Comparison of ENCODE assay signal across 27 mouse cellular contexts in genomic region chr6:33913072-33913471, GRCm38 (mm10).
DNase-seq lines count a peak whose midpoint lies in the region; ATAC-seq and TF ChIP-seq lines count a peak whose summit lies in the region.
"Had no signal": no experiment of that assay in that cellular context is flagged by ENCODE, and none has a peak within 500 bp of the region (broad histone marks: within the 10 kb centered on the region; RNA-seq: fewer than 3 reads in every experiment).

No protein-coding gene starts in this region.

- DNase-seq in heart, embryonic 10.5 days (ENCODE audit: low spot score) = no peak
- DNase-seq in heart, adult 9 months (ENCODE audit: low spot score in 2 of 2) = no peak
- DNase-seq in heart, postnatal 0 days (ENCODE audit: low spot score) = peak; percentile 41
- DNase-seq in heart, postnatal 10 days = no peak
- peak; percentile 37 for DNase-seq in forebrain, postnatal 0 days
- DNase-seq: adrenal gland, postnatal 36 days; cerebellum, adult 11 months; cerebellum, postnatal 10 days; gastrocnemius, postnatal 14 days; heart, adult 11 months; kidney, adult 9 months; kidney, postnatal 14 days; layer of hippocampus, postnatal 36 days; liver, postnatal 0 days; thymus, postnatal 25 days had no signal

- no peak overlapping the region for H3K4me3 ChIP-seq in heart, embryonic 10.5 days
- no peak overlapping the region for H3K4me3 ChIP-seq in heart, postnatal 0 days (ENCODE audit: low read depth, low read length)
- H3K4me3 ChIP-seq in midbrain, embryonic 13.5 days (replicated peaks) = no peak overlapping the region
- no peak overlapping the region for H3K4me3 ChIP-seq in midbrain, embryonic 16.5 days (ENCODE audit: low read depth, low read length)
- no peak overlapping the region for H3K4me3 ChIP-seq in forebrain, postnatal 0 days (ENCODE audit: low read depth, low read length)
- H3K4me3 ChIP-seq: embryonic facial prominence, embryonic 10.5 days; hindbrain, embryonic 15.5 days; limb, embryonic 12.5 days; neural tube, embryonic 12.5 days; stomach, embryonic 15.5 days had no signal

- H3K9me3 ChIP-seq in heart, embryonic 10.5 days = no peaks in the 10 kb centered on the region
- no peaks in the 10 kb centered on the region for H3K9me3 ChIP-seq in heart, postnatal 0 days (replicated peaks; ENCODE audit: control insufficient read depth, low read length)
- 0 out of 2 replicates have a peak, but pooled peaks cover 5% of the 10 kb centered on the region for H3K9me3 ChIP-seq in midbrain, embryonic 13.5 days
- H3K9me3 ChIP-seq in midbrain, embryonic 16.5 days (replicated peaks; ENCODE audit: control insufficient read depth, low read length, poor library complexity, severe bottlenecking) = no peaks in the 10 kb centered on the region
- no peaks in the 10 kb centered on the region for H3K9me3 ChIP-seq in forebrain, postnatal 0 days (ENCODE audit: low read length)
- H3K9me3 ChIP-seq: embryonic facial prominence, embryonic 10.5 days; hindbrain, embryonic 15.5 days; limb, embryonic 12.5 days; neural tube, embryonic 12.5 days; stomach, embryonic 15.5 days had no signal

- WGBS in heart, embryonic 10.5 days = 63% methylated on average over 5 of the region's 5 CpGs
- WGBS in heart, postnatal 0 days = 39% methylated on average over 5 of the region's 5 CpGs
- 54% methylated on average over 5 of the region's 5 CpGs for WGBS in midbrain, embryonic 13.5 days
- 43% methylated on average over 5 of the region's 5 CpGs for WGBS in midbrain, embryonic 16.5 days
- WGBS in forebrain, postnatal 0 days = 22% methylated on average over 5 of the region's 5 CpGs

- H3K27me3 ChIP-seq in heart, embryonic 10.5 days (ENCODE audit: insufficient read depth, poor library complexity, severe bottlenecking) = no peaks in the 10 kb centered on the region
- no peaks in the 10 kb centered on the region for H3K27me3 ChIP-seq in heart, postnatal 0 days (ENCODE audit: control insufficient read depth, insufficient read depth, low read length)
- H3K27me3 ChIP-seq in midbrain, embryonic 13.5 days = no peaks in the 10 kb centered on the region
- H3K27me3 ChIP-seq in midbrain, embryonic 16.5 days (ENCODE audit: control insufficient read depth, insufficient read depth, low read depth, low read length) = no peaks in the 10 kb centered on the region
- H3K27me3 ChIP-seq in forebrain, postnatal 0 days (ENCODE audit: insufficient read depth, low read length) = no peaks in the 10 kb centered on the region
- H3K27me3 ChIP-seq: hindbrain, embryonic 15.5 days; limb, embryonic 12.5 days; neural tube, embryonic 12.5 days; Patski; stomach, embryonic 15.5 days had no signal

- intact Hi-C loops in heart, postnatal 10 days (cut with DNase I) = no loop called here

- 0 out of 2 replicates have a peak, but pooled peaks cover 7% of the 10 kb centered on the region for H3K4me1 ChIP-seq in heart, embryonic 10.5 days
- H3K4me1 ChIP-seq in heart, postnatal 0 days (ENCODE audit: control insufficient read depth, insufficient read depth) = peaks cover 4% of the 10 kb centered on the region; the same call in 1 of the 2 replicates
- peaks cover 18% of the 10 kb centered on the region for H3K4me1 ChIP-seq in midbrain, embryonic 13.5 days (replicated peaks)
- H3K4me1 ChIP-seq in midbrain, embryonic 16.5 days (ENCODE audit: control insufficient read depth, insufficient read depth, low read length) = peaks cover 9% of the 10 kb centered on the region
- peaks cover 5% of the 10 kb centered on the region; the same call in 1 of the 2 replicates for H3K4me1 ChIP-seq in forebrain, postnatal 0 days (ENCODE audit: insufficient read depth)
- H3K4me1 ChIP-seq: embryonic facial prominence, embryonic 10.5 days; limb, embryonic 12.5 days; neural tube, embryonic 12.5 days; stomach, embryonic 15.5 days had no signal

- H3K36me3 ChIP-seq in heart, embryonic 10.5 days = no peaks in the 10 kb centered on the region
- H3K36me3 ChIP-seq in heart, postnatal 0 days (replicated peaks; ENCODE audit: control insufficient read depth, insufficient read depth, low read length) = no peaks in the 10 kb centered on the region
- no peaks in the 10 kb centered on the region for H3K36me3 ChIP-seq in midbrain, embryonic 13.5 days
- no peaks in the 10 kb centered on the region for H3K36me3 ChIP-seq in midbrain, embryonic 16.5 days (ENCODE audit: control insufficient read depth, insufficient read depth, low read length)
- no peaks in the 10 kb centered on the region for H3K36me3 ChIP-seq in forebrain, postnatal 0 days (ENCODE audit: insufficient read depth)
- H3K36me3 ChIP-seq: embryonic facial prominence, embryonic 10.5 days; hindbrain, embryonic 15.5 days; limb, embryonic 12.5 days; neural tube, embryonic 12.5 days; stomach, embryonic 15.5 days had no signal

- H3K9ac ChIP-seq in heart, postnatal 0 days (replicated peaks; ENCODE audit: low read depth, low read length) = no peak overlapping the region
- no peak overlapping the region for H3K9ac ChIP-seq in midbrain, embryonic 13.5 days (replicated peaks)
- H3K9ac ChIP-seq in midbrain, embryonic 16.5 days (ENCODE audit: low read depth, low read length) = no peak overlapping the region
- H3K9ac ChIP-seq in forebrain, postnatal 0 days = no peak overlapping the region
- H3K9ac ChIP-seq: hindbrain, embryonic 15.5 days; limb, embryonic 12.5 days; liver, postnatal 0 days; neural tube, embryonic 12.5 days; stomach, embryonic 15.5 days had no signal

- no peak for TF ChIP-seq CTCF in heart, postnatal 0 days (IDR thresholded peaks at IDR 0.05; ENCODE audit: low read depth)
- TF ChIP-seq CTCF in forebrain, postnatal 0 days (IDR thresholded peaks at IDR 0.05; ENCODE audit: low read depth) = no peak

- peak overlapping the region; percentile 38; the same call in 1 of the 2 replicates for H3K27ac ChIP-seq in heart, embryonic 10.5 days
- peak overlapping the region; percentile 60 for H3K27ac ChIP-seq in heart, postnatal 0 days (ENCODE audit: low read depth)
- H3K27ac ChIP-seq in midbrain, embryonic 13.5 days = 0 out of 2 replicates have a peak overlapping the region, but pooled peaks have one; percentile 64
- no peak overlapping the region for H3K27ac ChIP-seq in midbrain, embryonic 16.5 days (ENCODE audit: low read length)
- H3K27ac ChIP-seq in forebrain, postnatal 0 days (ENCODE audit: low read depth, low read length) = peak overlapping the region; percentile 54
- H3K27ac ChIP-seq: embryonic facial prominence, embryonic 10.5 days; limb, embryonic 12.5 days; macrophage; neural tube, embryonic 12.5 days; stomach, embryonic 15.5 days had no signal

- ATAC-seq in heart, postnatal 0 days (ENCODE audit: insufficient read depth, low read depth) = peak; percentile 57; the same call in 1 of the 2 replicates
- no peak for ATAC-seq in midbrain, embryonic 13.5 days
- ATAC-seq in midbrain, embryonic 16.5 days = no peak
- peak; percentile 62; the same call in 1 of the 2 replicates for ATAC-seq in forebrain, postnatal 0 days
- ATAC-seq: intestine, embryonic 16.5 days; liver, postnatal 0 days; lung, postnatal 0 days; Patski had no signal

- TF ChIP-seq EP300 in heart, postnatal 0 days (IDR thresholded peaks at IDR 0.05; ENCODE audit: low read depth) = no peak

- peak overlapping the region; percentile 21; the same call in 1 of the 2 replicates for H3K4me2 ChIP-seq in heart, postnatal 0 days (ENCODE audit: low read depth, low read length)
- H3K4me2 ChIP-seq in midbrain, embryonic 13.5 days (replicated peaks) = no peak overlapping the region
- no peak overlapping the region for H3K4me2 ChIP-seq in midbrain, embryonic 16.5 days (ENCODE audit: low read length)
- no peak overlapping the region for H3K4me2 ChIP-seq in forebrain, postnatal 0 days (ENCODE audit: low read depth)
- H3K4me2 ChIP-seq: hindbrain, embryonic 15.5 days; limb, embryonic 12.5 days; liver, embryonic 11.5 days; neural tube, embryonic 12.5 days; stomach, embryonic 15.5 days had no signal

Comparison
In these comparisons a context has a peak if more than half of its experiments do, and no peak if none do; other contexts are left out.
1. DNase-seq: peak in heart, postnatal 0 days (single experiment) and forebrain, postnatal 0 days (single experiment); none in heart, embryonic 10.5 days (single experiment), heart, adult 9 months (0 of 2) and heart, postnatal 10 days (0 of 2).
2. ATAC-seq: peak in heart, postnatal 0 days (single experiment) and forebrain, postnatal 0 days (single experiment); none in midbrain, embryonic 13.5 days (single experiment) and midbrain, embryonic 16.5 days (single experiment).